Mouse (Mus musculus): ENCODE measurements around the gene Sipa1l3.

GRCm38 (mm10) chr7:29469602-29470344 lies 48.7 kb downstream of the Sipa1l3 start:
- TF ChIP-seq CTCF (IDR thresholded peaks at IDR 0.05; ENCODE audit: borderline replicate concordance, insufficient read depth, low read depth, low read length) = no peak
- TF ChIP-seq POLR2A (IDR thresholded peaks at IDR 0.05; ENCODE audit: borderline replicate concordance, insufficient read depth, low read length) = no peak
